Mouse (Mus musculus) embryonic facial prominence, embryonic 15.5 days (tissue): Measurements from ENCODE around the gene Nudt2. TPM values are rescaled to one million over a fixed set of nuclear protein-coding genes. Genes with fewer than 3 reads are reported as not detected.

Experiments
- ATAC-seq: fragments of 200-750 bp; cut with Nextera tagmentation; 2 replicates; pipeline ENCODE4 v1.8.0; 2017; ENCODE audit warnings: low read depth, moderate TSS enrichment; ENCODE audit not compliant: insufficient number of reproducible peaks, low FRiP score, low TSS enrichment
- H3K27ac ChIP-seq: fragments of 300-500 bp; sonication (generic); replicated peaks from 2 replicates; pipeline ENCODE4 v1.5.1; 2015; ENCODE audit warnings: mild to moderate bottlenecking, inconsistent platforms
- H3K27me3 ChIP-seq: fragments of 300-500 bp; sonication (generic); 2 replicates; pipeline ENCODE4 v1.6.1; 2015; ENCODE audit warnings: inconsistent platforms
- H3K36me3 ChIP-seq: fragments of 300-500 bp; sonication (generic); 2 replicates; pipeline ENCODE4 v1.6.1; 2015; ENCODE audit warnings: mild to moderate bottlenecking, inconsistent platforms
- H3K4me1 ChIP-seq: fragments of 300-500 bp; sonication (generic); 2 replicates; pipeline ENCODE4 v1.6.1; 2015; ENCODE audit warnings: inconsistent platforms
- H3K4me2 ChIP-seq: fragments of 300-500 bp; sonication (generic); replicated peaks from 2 replicates; pipeline ENCODE4 v1.6.1; 2015; ENCODE audit warnings: mild to moderate bottlenecking, inconsistent platforms
- H3K4me3 ChIP-seq: fragments of 300-500 bp; sonication (generic); replicated peaks from 2 replicates; pipeline ENCODE4 v1.5.1; 2015; ENCODE audit warnings: mild to moderate bottlenecking, inconsistent platforms
- H3K9ac ChIP-seq: fragments of 300-500 bp; sonication (generic); 2 replicates; pipeline ENCODE4 v1.6.1; 2015; ENCODE audit warnings: inconsistent platforms
- H3K9me3 ChIP-seq: fragments of 300-500 bp; sonication (generic); replicated peaks from 2 replicates; pipeline ENCODE4 v1.6.1; 2016; ENCODE audit warnings: inconsistent platforms
- WGBS: fragments of 180-500 bp; shearing (Covaris S2); methylation state at CpG from one replicate; pipeline ENCODE4 v1.1.7; 2015; 5-methylcytosine and 5-hydroxymethylcytosine counted together
- polyA plus RNA-seq: library from polyadenylated mRNA; unstranded; fragments of >200 nt; fragmentation: Nextera tagmentation; extraction: Ambion mirVana; gene quantifications from 2 replicates; pipeline ENCODE4 v1.2.1, GENCODE M21; 2015

Gene Nudt2
- polyA plus RNA-seq, 1 experiment from 2014 or later = 47.0 TPM

DNA sequence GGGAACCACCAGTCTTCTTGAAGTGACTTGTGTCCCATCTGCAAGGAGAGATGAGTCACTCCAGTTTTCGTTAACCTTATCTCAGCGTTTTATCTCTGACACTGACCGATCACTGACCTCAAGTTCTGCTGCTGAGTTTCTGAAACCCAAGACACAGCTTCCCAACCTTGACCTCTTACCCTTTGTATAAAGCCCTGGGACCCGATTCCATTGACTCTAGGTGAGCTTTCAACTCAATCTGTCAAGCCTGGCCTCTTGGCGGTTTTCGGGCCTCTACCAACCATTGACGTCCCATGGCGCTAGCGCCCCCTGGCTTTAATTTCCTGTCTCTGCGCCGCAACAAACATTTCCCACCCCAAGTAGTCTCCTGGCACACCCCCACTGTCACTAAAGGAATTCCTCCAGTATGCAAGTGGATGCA lies 40.2 kb downstream of the Nudt2 start:
- Histone ChIP-seq H3K4me2 (no peak overlapping the region), H3K27ac (no peak overlapping the region), H3K27me3 (peaks cover 26% of the 10 kb centered on the region), H3K4me3 (no peak overlapping the region), H3K36me3 (no peaks in the 10 kb centered on the region), H3K4me1 (peaks cover 44% of the 10 kb centered on the region), H3K9ac (no peak overlapping the region), H3K9me3 (no peaks in the 10 kb centered on the region)
- no peak for ATAC-seq
- whole genome bisulfite sequencing = 53% methylated on average over 11 of the region's 11 CpGs

DNA sequence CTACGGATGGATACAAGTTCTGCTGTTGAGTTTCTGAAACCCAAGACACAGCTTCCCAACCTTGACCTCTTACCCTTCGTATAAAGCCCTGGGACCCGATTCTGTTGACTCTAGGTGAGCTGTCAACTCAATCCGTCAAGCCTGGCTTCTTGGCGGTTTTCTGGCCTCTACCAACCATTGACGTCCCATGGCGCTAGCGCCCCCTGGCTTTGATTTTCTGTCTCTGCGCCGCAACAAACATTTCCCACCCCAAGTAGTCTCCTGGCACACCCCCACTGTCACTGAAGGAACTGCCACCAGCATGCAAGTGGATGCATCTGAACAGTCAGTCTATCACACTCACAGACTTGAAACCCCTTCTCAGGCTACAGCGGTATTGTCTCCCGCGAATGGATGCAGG lies 41.2 kb downstream of the Nudt2 start:
- Histone ChIP-seq H3K4me1 (peaks cover 39% of the 10 kb centered on the region), H3K9ac (no peak overlapping the region), H3K27ac (0 out of 2 replicates have a peak overlapping the region, but pooled peaks have one; percentile 0), H3K27me3 (peaks cover 17% of the 10 kb centered on the region), H3K36me3 (no peaks in the 10 kb centered on the region), H3K4me2 (peak overlapping the region; percentile 93), H3K4me3 (peak overlapping the region; percentile 56; the same call in 1 of the 2 replicates), H3K9me3 (no peaks in the 10 kb centered on the region)
- no peak for ATAC-seq
- WGBS = 11% methylated on average over 13 of the region's 13 CpGs

DNA sequence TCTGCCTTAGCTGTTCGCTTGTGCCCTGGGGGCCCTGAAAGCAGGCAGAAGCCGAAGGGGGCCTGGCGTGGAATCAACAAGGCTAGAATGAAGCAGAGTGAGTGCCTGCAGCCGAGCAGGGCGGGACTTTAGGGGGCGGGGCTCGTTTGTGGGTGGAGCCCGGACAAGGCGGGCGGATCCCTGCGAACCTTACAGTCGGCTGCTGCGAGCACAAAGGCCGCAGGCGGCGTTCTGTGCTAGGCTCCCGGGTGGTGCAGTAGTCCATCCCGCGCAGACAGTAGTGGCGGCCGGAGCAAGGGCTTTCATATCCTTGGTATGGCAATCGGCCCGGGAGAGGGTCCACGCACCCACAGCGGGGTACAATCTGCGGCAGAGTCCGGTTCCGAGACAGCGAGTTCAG lies 42.0 kb downstream of the Nudt2 start:
- Histone ChIP-seq H3K4me3 (peak overlapping the region; percentile 56), H3K9me3 (no peaks in the 10 kb centered on the region), H3K9ac (peak overlapping the region; percentile 45), H3K27ac (0 out of 2 replicates have a peak overlapping the region, but pooled peaks have one; percentile 0), H3K27me3 (peaks cover 12% of the 10 kb centered on the region), H3K4me2 (peak overlapping the region; percentile 93), H3K4me1 (peaks cover 32% of the 10 kb centered on the region), H3K36me3 (no peaks in the 10 kb centered on the region)
- ATAC-seq = peak; percentile 55
- WGBS = under 1% methylated on average over 29 of the region's 29 CpGs

- no peak for ATAC-seq
- Histone ChIP-seq H3K9me3 (no peaks in the 10 kb centered on the region), H3K36me3 (no peaks in the 10 kb centered on the region), H3K27ac (no peak overlapping the region), H3K4me3 (peak overlapping the region; percentile 56), H3K27me3 (peaks cover 11% of the 10 kb centered on the region; the same call in 1 of the 2 replicates), H3K4me1 (peaks cover 27% of the 10 kb centered on the region), H3K9ac (peak overlapping the region; percentile 45), H3K4me2 (peak overlapping the region; percentile 93)
- WGBS = 3% methylated on average over 22 of the region's 22 CpGs
Observed at GRCm38 (mm10) chr4:41507326-41507924, 42.5 kb downstream of the Nudt2 start.

- H3K4me2 ChIP-seq = no peak overlapping the region
- H3K9ac ChIP-seq = no peak overlapping the region
- 51% methylated on average over 7 of the region's 7 CpGs for WGBS
- H3K4me3 ChIP-seq = peak overlapping the region; percentile 56; the same call in 1 of the 2 replicates
- peaks cover 21% of the 10 kb centered on the region for H3K4me1 ChIP-seq
- H3K27me3 ChIP-seq = peaks cover 11% of the 10 kb centered on the region; the same call in 1 of the 2 replicates
- H3K27ac ChIP-seq = no peak overlapping the region
- no peaks in the 10 kb centered on the region for H3K9me3 ChIP-seq
- no peaks in the 10 kb centered on the region for H3K36me3 ChIP-seq
- ATAC-seq = no peak
Observed at GRCm38 (mm10) chr4:41507998-41508397, 43.0 kb downstream of the Nudt2 start.

DNA sequence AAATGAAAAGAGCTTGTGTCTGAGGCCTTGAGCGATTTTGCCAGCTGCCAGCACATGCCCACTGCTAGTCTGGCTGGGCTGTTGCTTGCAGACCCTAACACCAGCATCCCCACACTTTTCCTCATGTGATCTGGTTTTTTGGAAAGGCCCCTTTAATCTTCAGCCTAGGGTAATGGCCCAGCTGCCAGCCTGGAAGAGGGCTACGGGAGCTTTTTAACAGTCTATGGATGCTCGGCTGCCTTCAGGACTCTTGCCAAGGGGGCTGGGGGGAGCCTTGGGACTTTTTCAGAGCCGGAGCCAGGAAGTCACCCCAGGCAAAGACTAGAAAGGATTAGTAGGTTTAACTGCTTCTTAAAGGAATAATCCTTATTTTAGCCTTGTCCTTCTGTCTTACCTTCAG lies 48.4 kb downstream of the Nudt2 start:
- Histone ChIP-seq H3K4me2 (peak overlapping the region; percentile 15; the same call in 1 of the 2 replicates), H3K9ac (no peak overlapping the region), H3K27me3 (peaks cover 8% of the 10 kb centered on the region; the same call in 1 of the 2 replicates), H3K36me3 (no peaks in the 10 kb centered on the region), H3K4me1 (peaks cover 8% of the 10 kb centered on the region), H3K9me3 (no peaks in the 10 kb centered on the region), H3K4me3 (no peak overlapping the region), H3K27ac (peak overlapping the region; percentile 48; the same call in 1 of the 2 replicates)
- WGBS = 9% methylated on average over 4 of the region's 4 CpGs
- ATAC-seq = no peak

DNA sequence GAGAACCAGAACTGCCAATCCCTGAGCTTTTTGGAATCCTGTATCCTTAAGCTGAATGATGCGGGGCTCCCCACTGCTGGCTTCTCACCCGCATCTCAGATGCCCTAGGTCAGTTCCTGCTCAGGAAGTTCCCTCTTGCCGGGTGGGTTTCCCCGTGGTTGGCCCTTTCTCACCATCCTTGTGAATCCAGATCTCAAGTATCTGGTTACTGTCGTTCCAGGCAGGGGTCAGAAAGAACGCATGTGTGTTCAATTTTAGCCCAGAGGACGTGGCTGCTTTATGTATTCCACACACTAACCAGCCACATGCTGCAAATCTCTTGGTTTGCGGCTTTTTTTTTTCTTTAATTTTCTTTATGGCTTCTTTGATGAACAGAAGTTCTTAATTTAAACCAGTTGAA lies 48.8 kb downstream of the Nudt2 start:
- 8% methylated on average over 8 of the region's 8 CpGs for WGBS
- Histone ChIP-seq H3K9me3 (no peaks in the 10 kb centered on the region), H3K4me2 (peak overlapping the region; percentile 15; the same call in 1 of the 2 replicates), H3K36me3 (no peaks in the 10 kb centered on the region), H3K27ac (peak overlapping the region; percentile 48; the same call in 1 of the 2 replicates), H3K4me3 (no peak overlapping the region), H3K9ac (no peak overlapping the region), H3K27me3 (0 out of 2 replicates have a peak, but pooled peaks cover 3% of the 10 kb centered on the region), H3K4me1 (peaks cover 8% of the 10 kb centered on the region)
- ATAC-seq = no peak

- H3K4me1 ChIP-seq = peaks cover 8% of the 10 kb centered on the region
- no peaks in the 10 kb centered on the region for H3K36me3 ChIP-seq
- no peaks in the 10 kb centered on the region for H3K9me3 ChIP-seq
- no peak within 1 kb of the TSS for H3K4me2 ChIP-seq
- peaks cover 4% of the 10 kb centered on the region; the same call in 1 of the 2 replicates for H3K27me3 ChIP-seq
- ATAC-seq = no peak
- H3K27ac ChIP-seq = no peak within 1 kb of the TSS
- no peak within 1 kb of the TSS for H3K9ac ChIP-seq
- WGBS = 78% methylated on average over 2 of the region's 2 CpGs
- H3K4me3 ChIP-seq = no peak within 1 kb of the TSS
Observed at GRCm38 (mm10) chr4:41517233-41517632, 52.3 kb downstream of the Nudt2 start, which contains the start of gene 1110017D15Rik. Gene 1110017D15Rik, minus strand, starts transcription at chr4:41517333.

DNA sequence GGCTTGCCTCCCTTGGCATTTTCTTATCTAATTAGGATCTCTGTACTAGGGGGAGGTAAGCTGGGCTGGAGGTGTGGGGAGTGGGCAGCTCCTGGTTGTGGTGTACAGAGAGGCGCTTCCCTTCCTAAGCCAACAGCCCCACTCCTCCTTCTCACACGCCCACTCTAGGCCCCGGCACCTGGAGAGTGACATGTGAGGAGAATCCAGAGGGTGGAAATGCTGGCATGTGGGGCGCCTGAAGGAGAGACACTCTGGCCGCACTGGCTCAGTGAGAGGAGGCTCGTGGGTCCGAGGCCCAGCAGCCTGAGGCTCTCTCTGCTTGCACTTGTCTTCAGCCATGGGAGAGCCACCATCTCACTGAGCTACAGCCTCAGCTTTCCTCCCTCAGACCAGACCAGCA lies 53.4 kb downstream of the Nudt2 start:
- ATAC-seq = no peak
- no peak overlapping the region for H3K27ac ChIP-seq
- H3K27me3 ChIP-seq = peaks cover 4% of the 10 kb centered on the region; the same call in 1 of the 2 replicates
- H3K36me3 ChIP-seq = no peaks in the 10 kb centered on the region
- H3K4me1 ChIP-seq = peaks cover 5% of the 10 kb centered on the region
- no peaks in the 10 kb centered on the region for H3K9me3 ChIP-seq
- H3K4me2 ChIP-seq = no peak overlapping the region
- WGBS = 70% methylated on average over 7 of the region's 7 CpGs
- no peak overlapping the region for H3K9ac ChIP-seq
- H3K4me3 ChIP-seq = no peak overlapping the region

DNA sequence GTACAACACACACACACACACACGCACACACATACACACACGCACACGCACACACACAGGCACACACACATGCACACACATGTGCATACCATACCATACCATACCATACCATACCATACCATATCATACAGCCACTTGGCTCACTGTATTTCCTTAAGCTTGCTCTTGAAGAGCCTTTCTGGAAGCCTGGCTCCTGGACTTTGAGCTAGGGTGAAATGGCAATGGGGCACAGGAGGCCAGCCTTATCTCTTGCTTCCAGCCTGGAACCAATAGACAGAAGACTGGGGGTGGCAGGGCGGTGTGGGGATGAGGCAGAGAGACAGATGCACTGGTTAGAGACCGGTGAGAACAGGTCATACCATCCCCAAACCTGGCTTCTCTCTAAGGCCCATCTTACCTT lies 54.2 kb downstream of the Nudt2 start:
- H3K9me3 ChIP-seq = no peaks in the 10 kb centered on the region
- H3K4me3 ChIP-seq = no peak overlapping the region
- no peak for ATAC-seq
- H3K9ac ChIP-seq = no peak overlapping the region
- H3K36me3 ChIP-seq = no peaks in the 10 kb centered on the region
- H3K4me2 ChIP-seq = no peak overlapping the region
- H3K27ac ChIP-seq = no peak overlapping the region
- H3K27me3 ChIP-seq = peaks cover 4% of the 10 kb centered on the region; the same call in 1 of the 2 replicates
- WGBS = 91% methylated on average over 5 of the region's 5 CpGs
- H3K4me1 ChIP-seq = no peaks in the 10 kb centered on the region

GRCm38 (mm10) chr4:41520641-41521040 lies 55.7 kb downstream of the Nudt2 start:
- no peak overlapping the region for H3K4me2 ChIP-seq
- H3K36me3 ChIP-seq = no peaks in the 10 kb centered on the region
- no peaks in the 10 kb centered on the region for H3K4me1 ChIP-seq
- no peak overlapping the region for H3K4me3 ChIP-seq
- WGBS = 39% methylated on average over 14 of the region's 14 CpGs
- no peak for ATAC-seq
- H3K9ac ChIP-seq = no peak overlapping the region
- no peaks in the 10 kb centered on the region for H3K9me3 ChIP-seq
- H3K27ac ChIP-seq = no peak overlapping the region
- H3K27me3 ChIP-seq = peaks cover 4% of the 10 kb centered on the region; the same call in 1 of the 2 replicates
